Mouse (Mus musculus) CH12.LX (cell line): Measurements from ENCODE around the gene Setd3. TPM values are rescaled to one million over a fixed set of nuclear protein-coding genes. Genes with fewer than 3 reads are reported as not detected.

Source experiments
- DNase-seq: peaks from one replicate; pipeline ENCODE4 v3.0.0-alpha.2; 2013; ENCODE audit errors: extremely low read depth
- H3K27ac ChIP-seq: 2 replicates; pipeline ENCODE4 v1.5.1; 2012; ENCODE audit warnings: low read depth, mild to moderate bottlenecking, control low read depth, moderate library complexity; ENCODE audit not compliant: insufficient read depth
- H3K27me3 ChIP-seq: replicated peaks from 2 replicates; pipeline ENCODE3; 2012; ENCODE audit warnings: inconsistent platforms
- H3K36me3 ChIP-seq, 2 experiments: replicated peaks in 1 of 2; 2 replicates each; pipeline versions ENCODE3 to v1.6.1; 2012; ENCODE audit warnings: inconsistent platforms in 1 of 2, low read length in 1 of 2, mild to moderate bottlenecking in 1 of 2, mixed read lengths in 1 of 2, moderate library complexity in 1 of 2; ENCODE audit not compliant: control insufficient read depth in 1 of 2, insufficient read depth in 1 of 2
- H3K4me1 ChIP-seq, 2 experiments: 2 replicates each; pipeline ENCODE4 v1.6.1; 2012; ENCODE audit warnings: inconsistent platforms in 1 of 2, moderate library complexity in 1 of 2; ENCODE audit not compliant: insufficient read depth in 2 of 2, control insufficient read depth in 1 of 2
- H3K4me2 ChIP-seq: 2 replicates; pipeline ENCODE4 v1.6.1; 2012; ENCODE audit warnings: low read depth, mild to moderate bottlenecking, control low read depth; ENCODE audit not compliant: poor library complexity, insufficient read depth, severe bottlenecking
- H3K4me3 ChIP-seq, 3 experiments: fragments of 150-350 bp in 1 of 3; sonication (generic) in 1 of 3; replicated peaks in 1 of 3; 2 replicates each; pipeline versions ENCODE3 to v1.5.1; 2011 to 2012; ENCODE audit warnings: low read depth in 2 of 3, low read length in 2 of 3, mild to moderate bottlenecking in 2 of 3, moderate library complexity in 2 of 3, control low read depth in 1 of 3, improper control_type of control experiment in 1 of 3, inconsistent platforms in 1 of 3, mixed read lengths in 1 of 3; ENCODE audit not compliant: poor library complexity in 1 of 3
- H3K79me2 ChIP-seq: replicated peaks from 2 replicates; pipeline ENCODE4 v1.6.1; 2012; ENCODE audit warnings: mild to moderate bottlenecking, moderate library complexity; ENCODE audit not compliant: control insufficient read depth, poor library complexity, insufficient read depth, severe bottlenecking; ENCODE audit errors: extremely low read depth
- H3K9ac ChIP-seq: 2 replicates; pipeline ENCODE4 v1.6.1; 2012; ENCODE audit warnings: low read depth, mild to moderate bottlenecking, control low read depth, moderate library complexity; ENCODE audit not compliant: insufficient read depth
- H3K9me3 ChIP-seq: replicated peaks from 2 replicates; pipeline ENCODE3; 2012; ENCODE audit warnings: low read length, inconsistent platforms, mixed read lengths
- BHLHE40 ChIP-seq: IDR thresholded peaks from 2 replicates; pipeline ENCODE4 v1.6.1; 2011; ENCODE audit warnings: mild to moderate bottlenecking, low read depth, low read length, improper control_type of control experiment
- CHD2 ChIP-seq: IDR thresholded peaks from 2 replicates; pipeline ENCODE4 v1.6.1; 2011; ENCODE audit warnings: low read length, improper control_type of control experiment
- CTCF ChIP-seq, 2 experiments: IDR thresholded peaks in 1 of 2; conservative IDR thresholded peaks in 1 of 2; 2 replicates each; pipeline ENCODE4 v1.5.1; 2011 to 2012; ENCODE audit warnings: low read depth in 2 of 2, low read length in 2 of 2, improper control_type of control experiment in 1 of 2, inconsistent platforms in 1 of 2, mild to moderate bottlenecking in 1 of 2, moderate library complexity in 1 of 2
- ELF1 ChIP-seq: IDR thresholded peaks from 2 replicates; pipeline ENCODE4 v1.6.1; 2014; ENCODE audit warnings: low read depth, mild to moderate bottlenecking, inconsistent platforms, low read length, improper control_type of control experiment
- ETS1 ChIP-seq: conservative IDR thresholded peaks from 2 replicates; pipeline ENCODE4 v1.6.1; 2012; ENCODE audit warnings: low read depth, mild to moderate bottlenecking, inconsistent platforms, low read length, improper control_type of control experiment, moderate library complexity
- HCFC1 ChIP-seq: IDR thresholded peaks from 2 replicates; pipeline ENCODE4 v1.6.1; 2012; ENCODE audit warnings: low read depth, mild to moderate bottlenecking, inconsistent platforms, low read length, improper control_type of control experiment
- IRF4 ChIP-seq: IDR thresholded peaks from 2 replicates; pipeline ENCODE4 v1.6.1; 2014; ENCODE audit warnings: low read depth, mild to moderate bottlenecking, inconsistent platforms, low read length, improper control_type of control experiment
- KAT2A ChIP-seq: IDR thresholded peaks from 2 replicates; pipeline ENCODE4 v1.6.1; 2012; ENCODE audit warnings: low read length, improper control_type of control experiment, inconsistent platforms; ENCODE audit not compliant: insufficient replicate concordance
- MAX ChIP-seq: IDR thresholded peaks from 2 replicates; pipeline ENCODE4 v1.6.1; 2011; ENCODE audit warnings: low read length, improper control_type of control experiment
- MAZ ChIP-seq: IDR thresholded peaks from 2 replicates; pipeline ENCODE4 v1.6.1; 2012; ENCODE audit warnings: low read depth, mild to moderate bottlenecking, inconsistent platforms, low read length, improper control_type of control experiment, moderate library complexity
- MEF2A ChIP-seq: IDR thresholded peaks from 2 replicates; pipeline ENCODE4 v1.6.1; 2014; ENCODE audit warnings: low read depth, mild to moderate bottlenecking, inconsistent platforms, low read length, improper control_type of control experiment, borderline replicate concordance
- MXI1 ChIP-seq: IDR thresholded peaks from 2 replicates; pipeline ENCODE4 v1.6.1; 2011; ENCODE audit warnings: mild to moderate bottlenecking, low read depth, low read length, improper control_type of control experiment
- NELFE ChIP-seq: IDR thresholded peaks from 2 replicates; pipeline ENCODE4 v1.6.1; 2011; ENCODE audit warnings: low read depth, low read length, improper control_type of control experiment
- PAX5 ChIP-seq: IDR thresholded peaks from 2 replicates; pipeline ENCODE4 v1.6.1; 2012; ENCODE audit warnings: low read length, inconsistent platforms, mixed read lengths
- POLR2A ChIP-seq: IDR thresholded peaks from 2 replicates; pipeline ENCODE4 v1.6.1; 2011; ENCODE audit warnings: low read depth, mild to moderate bottlenecking, improper control_type of control experiment, low read length
- POLR2AphosphoS2 ChIP-seq: IDR thresholded peaks from 2 replicates; pipeline ENCODE4 v1.6.1; 2011; ENCODE audit warnings: low read depth, low read length, improper control_type of control experiment
- RAD21 ChIP-seq: IDR thresholded peaks from 2 replicates; pipeline ENCODE4 v1.6.1; 2011; ENCODE audit warnings: low read depth, mild to moderate bottlenecking, low read length, improper control_type of control experiment, moderate library complexity
- SMC3 ChIP-seq: IDR thresholded peaks from 2 replicates; pipeline ENCODE4 v1.6.1; 2011; ENCODE audit warnings: low read depth, low read length, improper control_type of control experiment
- TBP ChIP-seq: conservative IDR thresholded peaks from 2 replicates; pipeline ENCODE4 v1.6.1; 2011; ENCODE audit warnings: low read depth, low read length, improper control_type of control experiment
- USF2 ChIP-seq: conservative IDR thresholded peaks from 2 replicates; pipeline ENCODE4 v1.6.1; 2011; ENCODE audit warnings: low read depth, low read length, improper control_type of control experiment
- ZC3H11A ChIP-seq: IDR thresholded peaks from 2 replicates; pipeline ENCODE4 v1.6.1; 2012; ENCODE audit warnings: low read depth, mild to moderate bottlenecking, inconsistent platforms, low read length, improper control_type of control experiment
- ZMIZ1 ChIP-seq: IDR thresholded peaks from 2 replicates; pipeline ENCODE4 v1.6.1; 2012; ENCODE audit warnings: low read depth, mild to moderate bottlenecking, inconsistent platforms, low read length, improper control_type of control experiment
- ZNF384 ChIP-seq: IDR thresholded peaks from 2 replicates; pipeline ENCODE4 v1.6.1; 2012; ENCODE audit warnings: low read depth, low read length, improper control_type of control experiment, inconsistent platforms
- dilution Hi-C: fragments of 300-500 bp; cut with MboI; formaldehyde crosslinking; loops from 2 replicates; pipeline ENCODE4 v1.14.3; 2020; ENCODE audit warnings: low sequenced_read_pairs; ENCODE audit not compliant: extremely low pct_unique_long_range_greater_than_20kb, extremely low pct_ligation_motif_present
- in situ Hi-C: fragments of 300-500 bp; cut with MboI; formaldehyde crosslinking; loops from 3 replicates; pipeline ENCODE4 v1.14.3; 2019; ENCODE audit warnings: low sequenced_read_pairs, low pct_ligation_motif_present, low pct_unique_long_range_greater_than_20kb, mixed read lengths
- polyA plus RNA-seq: library from polyadenylated mRNA; unstranded; fragments of >175 nt; gene quantifications from 2 replicates; pipeline ENCODE4 v1.2.1, GENCODE M21; 2012; ENCODE audit warnings: low read depth; ENCODE audit not compliant: insufficient read length
- total RNA-seq, 2 experiments: library from RNA; depleted of rRNA; stranded (reverse); fragments of 300-350 nt in 1 of 2; fragments of >200 nt in 1 of 2; gene quantifications; 2 replicates each; pipeline ENCODE4 v1.2.3; 2012 to 2014

The Setd3 gene
- total and polyA plus RNA-seq, 3 experiments, result 44.3 to 65.9 (median 55.8) TPM

DNA sequence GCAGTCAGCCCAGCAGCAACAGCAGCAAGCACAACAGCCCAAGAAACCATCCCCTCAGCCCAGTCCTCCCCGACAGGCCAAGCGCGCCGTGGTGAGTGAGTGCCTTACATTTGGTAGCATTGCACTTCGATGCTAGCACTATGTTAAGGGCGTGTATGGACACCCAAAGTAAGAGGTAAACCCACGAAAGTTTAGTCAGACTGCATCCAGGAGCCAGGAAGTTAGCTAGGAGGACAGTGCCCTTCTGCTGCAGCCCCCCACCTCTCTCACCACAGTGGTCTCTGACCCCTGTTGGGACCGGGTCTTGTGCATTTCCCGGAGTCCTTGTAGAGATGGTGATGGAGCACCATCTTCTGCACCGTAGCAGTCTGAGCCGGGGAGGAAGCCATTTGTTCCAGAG, 16.6 kb upstream of the Setd3 start:
- H3K27me3 ChIP-seq, result no peaks in the 10 kb centered on the region
- H3K36me3 ChIP-seq, result peaks cover 83 to 98% of the 10 kb centered on the region in 2 experiments
- no peak for DNase-seq
- H3K4me3 ChIP-seq, result no peak overlapping the region
- H3K9me3 ChIP-seq, result no peaks in the 10 kb centered on the region
- H3K4me1 ChIP-seq, result peaks cover 0 to 8% of the 10 kb centered on the region in 2 experiments; a peak in 1 of 4 replicates
- no peak overlapping the region for H3K9ac ChIP-seq
- no peaks in the 10 kb centered on the region for H3K79me2 ChIP-seq
- in situ Hi-C loops (no loop called here), dilution Hi-C loops (no loop called here)
- H3K27ac ChIP-seq, result no peak overlapping the region
- no peak for TF ChIP-seq SMC3
- TF ChIP-seq POLR2A, result no peak
- no peak for TF ChIP-seq MAZ
- no peak for TF ChIP-seq ELF1
- no peak for TF ChIP-seq USF2
- TF ChIP-seq CHD2, result no peak
- no peak for TF ChIP-seq MXI1
- no peak for TF ChIP-seq RAD21
- no peak for TF ChIP-seq CTCF (conservative IDR thresholded peaks at IDR 0.05 in 1 of 2, IDR thresholded peaks at IDR 0.05 in 1 of 2; ENCODE audit: low read depth in 2 of 2, low read length in 2 of 2)
- no peak for TF ChIP-seq MEF2A
- TF ChIP-seq PAX5, result no peak
- no peak for TF ChIP-seq ETS1
- no peak for TF ChIP-seq ZMIZ1
- H3K4me2 ChIP-seq, result no peak overlapping the region

GRCm38 (mm10) chr12:108193878-108194277, 14.8 kb upstream of the Setd3 start:
- Histone ChIP-seq H3K79me2 (no peaks in the 10 kb centered on the region), H3K36me3 (peaks cover 81 to 96% of the 10 kb centered on the region in 2 experiments), H3K27ac (no peak overlapping the region), H3K4me2 (no peak overlapping the region), H3K9ac (no peak overlapping the region), H3K4me1 (peaks cover 0 to 8% of the 10 kb centered on the region in 2 experiments; a peak in 1 of 4 replicates), H3K4me3 (no peak overlapping the region), H3K27me3 (no peaks in the 10 kb centered on the region), H3K9me3 (no peaks in the 10 kb centered on the region)
- no peak for DNase-seq
- in situ Hi-C loops (no loop called here), dilution Hi-C loops (no loop called here)
- TF ChIP-seq KAT2A, result no peak
- TF ChIP-seq NELFE, result no peak
- no peak for TF ChIP-seq ZMIZ1
- TF ChIP-seq POLR2AphosphoS2, result no peak
- TF ChIP-seq MAX, result no peak
- no peak for TF ChIP-seq HCFC1
- no peak for TF ChIP-seq CHD2
- no peak for TF ChIP-seq TBP
- TF ChIP-seq CTCF (conservative IDR thresholded peaks at IDR 0.05 in 1 of 2, IDR thresholded peaks at IDR 0.05 in 1 of 2; ENCODE audit: low read depth in 2 of 2, low read length in 2 of 2), result no peak
- TF ChIP-seq ZNF384, result no peak
- no peak for TF ChIP-seq ZC3H11A
- TF ChIP-seq BHLHE40, result no peak
- TF ChIP-seq IRF4, result no peak
